Mouse (Mus musculus) WW6 (cell line): ENCODE results near the gene Usp21.
"Not testable (repeated sequence)": the region's sequence is repeated elsewhere in the genome, so short reads cannot be mapped to it uniquely, and the experiment has no call there.

Source experiments
- DNase-seq: peaks from one replicate; pipeline ENCODE4 v3.0.0-alpha.2; 2013; ENCODE audit warnings: low read depth, low spot score

Usp21 gene

DNA sequence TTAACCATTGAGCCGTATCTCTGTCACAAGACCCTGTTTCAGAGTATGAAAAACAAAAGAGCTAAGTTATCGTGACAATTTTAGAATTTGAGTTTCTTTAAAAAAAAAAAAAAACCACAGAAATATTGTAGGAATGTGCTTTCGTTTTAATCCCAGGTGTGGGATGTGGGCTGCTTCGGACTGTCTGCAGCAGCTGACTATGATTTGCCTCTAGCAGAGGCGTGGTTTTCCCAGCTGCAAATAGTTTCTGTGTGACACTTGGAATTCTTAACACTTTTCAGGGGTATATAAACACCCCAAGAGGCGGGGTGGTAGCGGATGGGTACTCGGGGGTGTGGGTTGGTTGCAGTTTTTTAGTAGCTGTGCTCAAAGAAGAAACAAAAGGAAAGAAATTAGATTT, 42.4 kb downstream of the Usp21 start:
- DNase-seq: no peak

DNA sequence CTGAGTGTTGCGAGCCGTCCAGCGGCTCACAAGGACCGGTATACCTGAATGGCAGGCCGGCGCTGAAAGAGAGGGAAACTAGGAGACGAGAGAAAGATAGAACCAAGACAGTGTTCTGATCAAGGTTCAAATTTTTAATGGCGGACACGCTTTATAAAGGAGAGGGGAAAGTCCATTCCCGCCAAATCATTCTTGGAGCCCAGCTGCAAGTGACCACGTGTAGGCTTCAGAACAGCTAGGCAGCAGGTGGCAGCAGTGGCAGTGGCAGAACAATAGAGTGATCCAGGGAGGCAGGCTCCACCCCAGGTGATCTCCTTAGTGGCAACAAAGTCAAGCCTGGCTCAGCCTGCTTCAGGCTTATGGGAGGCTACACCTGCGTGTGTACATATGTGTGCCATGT, 45.8 kb downstream of the Usp21 start:
- DNase-seq: not testable (repeated sequence)

- no peak for DNase-seq
Observed at GRCm38 (mm10) chr1:171240911-171241310, 46.9 kb downstream of the Usp21 start.

DNA sequence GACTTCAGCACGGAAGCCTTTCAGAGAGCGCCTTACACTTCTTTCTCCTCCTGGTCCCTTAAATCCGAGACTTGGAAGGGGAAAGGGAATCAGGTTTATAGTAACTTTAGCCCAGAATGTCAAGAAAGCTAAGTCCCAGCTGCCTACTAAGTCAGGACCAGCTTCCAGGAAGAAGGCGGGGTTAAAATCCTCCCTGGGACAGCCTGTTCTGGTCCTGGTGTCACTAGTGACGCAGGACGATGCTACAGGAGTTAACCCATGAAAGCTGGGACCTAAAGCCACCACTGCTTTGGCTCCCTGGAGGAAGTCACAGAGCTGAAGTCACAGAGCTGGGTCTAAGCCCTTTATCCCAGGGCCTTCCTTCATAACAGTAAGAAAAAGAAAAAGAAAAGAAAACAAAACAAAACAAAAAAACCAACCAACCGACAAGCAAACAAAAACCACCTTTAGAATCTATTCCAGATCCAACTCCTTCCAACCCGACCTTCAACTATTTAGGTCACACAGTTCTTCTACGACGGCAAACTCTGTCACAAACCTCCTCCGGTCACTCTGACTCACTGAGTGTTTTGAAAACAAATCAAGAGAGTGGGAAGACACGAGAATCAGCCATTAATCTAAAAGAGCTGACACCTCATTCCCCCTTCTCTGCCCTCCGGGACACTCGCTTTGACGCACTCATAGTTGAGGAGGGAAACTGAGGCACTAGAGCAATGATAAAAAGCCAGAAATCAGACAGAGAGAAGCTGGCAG, 47.6 kb downstream of the Usp21 start:
- DNase-seq: no peak

DNA sequence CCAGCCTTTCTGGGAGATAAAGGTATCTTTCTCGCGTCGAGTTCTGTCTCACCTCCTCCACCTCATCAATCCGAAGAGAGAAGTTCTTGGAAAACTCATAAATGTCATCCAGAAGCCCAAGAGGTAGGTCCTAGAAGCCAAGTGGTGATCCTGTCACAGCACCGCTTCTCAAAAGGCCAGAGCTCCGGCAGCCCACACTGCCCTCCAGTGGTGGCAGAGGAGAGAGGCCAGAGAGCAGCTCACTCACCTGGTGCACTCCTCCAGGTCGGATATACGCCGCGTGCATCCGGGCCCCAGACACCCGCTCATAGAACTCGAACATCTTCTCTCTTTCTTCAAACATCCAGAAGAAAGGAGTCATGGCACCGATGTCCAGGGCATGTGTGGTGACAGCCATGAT, 49.3 kb downstream of the Usp21 start:
- DNase-seq: no peak

GRCm38 (mm10) chr1:171237438-171237837, 50.4 kb downstream of the Usp21 start:
- DNase-seq: no peak

DNA sequence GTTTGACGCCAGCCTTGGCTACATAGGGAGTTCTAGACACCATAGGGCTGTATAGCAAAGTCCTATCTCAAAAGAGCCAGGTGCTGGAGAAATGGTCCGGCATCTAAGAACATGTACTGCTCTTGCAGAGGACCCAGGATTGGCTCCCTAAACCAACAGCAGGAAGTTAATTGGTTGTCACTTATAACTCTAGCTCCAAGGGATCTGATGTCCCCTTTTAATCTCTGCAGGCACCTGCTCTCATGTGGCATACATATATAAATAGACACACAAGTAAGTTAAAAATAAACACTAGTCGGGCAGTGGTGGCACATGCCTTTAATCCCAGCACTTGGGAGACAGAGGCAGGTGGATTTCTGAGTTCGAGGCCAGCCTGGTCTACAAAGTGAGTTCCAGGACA, 52.0 kb downstream of the Usp21 start:
- DNase-seq: no peak

GRCm38 (mm10) chr1:171234538-171234937, 53.3 kb downstream of the Usp21 start:
- no peak for DNase-seq

- DNase-seq: no peak
Observed at GRCm38 (mm10) chr1:171234126-171234525, 53.7 kb downstream of the Usp21 start, which contains the start of gene Fcer1g. Fcer1g (minus strand) TSS chr1:171234365.

GRCm38 (mm10) chr1:171232800-171233730, 54.7 kb downstream of the Usp21 start:
- no peak for DNase-seq

GRCm38 (mm10) chr1:171232348-171232747, 55.4 kb downstream of the Usp21 start:
- DNase-seq: no peak
